Mouse (Mus musculus): ENCODE data around the gene Nemf. TPM values are rescaled to one million over a fixed set of nuclear protein-coding genes. Genes with fewer than 3 reads are reported as not detected.

The Nemf gene
- polyA plus RNA-seq, 1 experiment from 2014 or later: 103 TPM

DNA sequence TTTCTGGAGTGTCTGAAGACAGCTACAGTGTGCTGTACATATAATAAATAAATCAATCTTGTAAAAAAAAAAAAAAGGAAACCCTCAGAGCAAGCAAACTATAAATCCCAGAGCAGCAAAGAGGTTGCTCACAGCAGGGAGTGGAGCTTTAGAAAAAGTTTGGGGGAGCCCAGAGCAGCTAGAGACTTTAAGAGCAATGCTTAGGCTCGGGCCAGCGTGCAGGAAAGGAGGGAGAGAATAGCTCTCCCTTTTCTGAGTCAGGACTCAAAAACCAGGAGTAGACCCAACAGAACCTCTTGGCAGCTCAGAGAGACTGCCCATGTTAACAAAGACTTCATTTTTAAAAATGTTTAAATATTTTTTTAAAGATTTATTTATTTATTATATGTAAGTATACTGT lies 88.0 kb downstream of the Nemf start:
- WGBS: 56% methylated on average over 2 of the region's 2 CpGs
- ATAC-seq (ENCODE audit: low FRiP score, low read depth): no peak
- no peak overlapping the region for H3K9ac ChIP-seq

DNA sequence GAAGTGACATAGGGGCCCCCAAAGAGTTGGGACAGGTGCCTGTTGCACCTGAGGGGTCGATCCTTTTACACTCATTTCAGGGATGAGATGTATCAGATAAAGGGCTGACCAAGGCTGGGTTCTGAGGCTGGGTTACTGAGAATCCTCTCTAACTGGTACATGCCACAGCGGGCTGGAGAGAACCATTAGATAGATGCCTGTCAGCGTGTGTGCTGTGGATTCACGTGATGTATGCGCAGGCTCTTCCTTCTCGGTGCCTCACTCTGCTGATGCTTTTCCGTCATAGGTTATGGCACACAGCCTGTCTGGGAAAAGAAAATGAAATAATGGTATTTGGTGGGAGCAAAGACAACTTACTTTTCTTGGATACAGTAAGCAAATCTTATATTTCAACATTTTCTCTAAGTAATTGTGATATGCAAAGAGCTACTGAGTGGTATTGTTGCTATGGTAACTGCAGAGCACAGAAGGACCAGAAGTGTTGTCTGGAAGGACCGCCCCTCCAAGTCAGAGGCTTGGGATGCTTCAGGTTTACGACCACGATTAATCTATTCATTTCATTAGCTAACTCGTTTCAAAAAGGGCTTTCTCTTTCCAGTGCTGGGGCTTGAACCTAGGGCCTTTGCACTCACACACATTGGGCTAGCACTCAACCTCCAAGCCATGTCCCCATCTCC lies 88.9 kb downstream of the Nemf start:
- WGBS: 76% methylated on average over 11 of the region's 11 CpGs

More for the DNA sequence above, 88.0 kb downstream of the Nemf start:
- no peak overlapping the region for H3K4me3 ChIP-seq
- no peaks in the 10 kb centered on the region for H3K27me3 ChIP-seq
- H3K4me2 ChIP-seq (replicated peaks): no peak overlapping the region
- H3K9me3 ChIP-seq: no peaks in the 10 kb centered on the region
- no peak overlapping the region for H3K27ac ChIP-seq
- H3K4me1 ChIP-seq: no peaks in the 10 kb centered on the region
- no peaks in the 10 kb centered on the region for H3K36me3 ChIP-seq

DNA sequence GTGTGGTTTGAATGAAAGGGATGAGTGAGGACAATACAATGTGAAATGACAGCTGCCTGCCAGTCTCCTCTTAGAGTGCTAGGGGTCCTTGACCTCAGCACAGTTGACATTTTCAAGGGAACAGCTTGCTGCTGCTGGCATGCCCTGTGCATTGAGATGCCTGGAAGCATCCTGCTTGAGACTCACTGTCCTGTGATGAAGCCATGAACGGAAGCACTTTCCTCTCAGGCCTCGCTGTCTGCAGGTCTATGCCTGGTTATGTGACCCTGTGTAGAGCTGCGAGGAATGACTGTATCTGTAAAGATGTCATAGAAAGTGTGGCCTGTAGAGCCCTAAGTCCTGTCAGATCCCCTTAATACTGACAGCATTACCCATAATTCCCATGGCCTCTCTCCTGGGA lies 91.9 kb downstream of the Nemf start:
- no peak overlapping the region for H3K27ac ChIP-seq

More for the DNA sequence above, 88.9 kb downstream of the Nemf start:
- Histone ChIP-seq H3K36me3 (no peaks in the 10 kb centered on the region), H3K9ac (no peak overlapping the region), H3K9me3 (no peaks in the 10 kb centered on the region), H3K4me1 (no peaks in the 10 kb centered on the region), H3K27ac (no peak overlapping the region), H3K4me2 (replicated peaks) (no peak overlapping the region), H3K4me3 (no peak overlapping the region), H3K27me3 (no peaks in the 10 kb centered on the region)
- ATAC-seq (ENCODE audit: low FRiP score, low read depth): no peak

DNA sequence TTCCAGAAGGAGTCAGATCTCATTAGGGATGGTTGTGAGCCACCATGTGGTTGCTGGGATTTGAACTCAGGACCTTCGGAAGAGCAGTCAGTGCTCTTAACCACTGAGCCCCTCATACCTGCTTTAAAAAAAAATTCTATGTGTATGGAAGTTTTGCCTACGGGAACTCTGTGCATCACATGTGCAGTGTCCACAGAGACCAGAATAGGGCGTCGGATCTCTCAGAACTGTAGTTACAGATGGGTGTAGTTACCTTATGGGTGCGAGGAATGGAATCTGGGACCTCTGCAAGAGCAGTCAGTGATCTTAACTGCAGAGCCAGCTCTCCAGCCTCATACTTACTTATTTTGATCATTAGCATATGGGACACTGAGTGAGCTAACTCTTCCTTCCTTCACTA lies 94.7 kb downstream of the Nemf start:
- WGBS: 91% methylated on average over 5 of the region's 5 CpGs

More for the DNA sequence above, 91.9 kb downstream of the Nemf start:
- Histone ChIP-seq H3K9me3 (no peaks in the 10 kb centered on the region), H3K36me3 (no peaks in the 10 kb centered on the region), H3K4me1 (no peaks in the 10 kb centered on the region), H3K27me3 (no peaks in the 10 kb centered on the region), H3K9ac (no peak overlapping the region), H3K4me2 (replicated peaks) (no peak overlapping the region), H3K4me3 (no peak overlapping the region)
- no peak for ATAC-seq (ENCODE audit: low FRiP score, low read depth)
- WGBS: 86% methylated on average over 3 of the region's 3 CpGs

More for the DNA sequence above, 94.7 kb downstream of the Nemf start:
- H3K27ac ChIP-seq: no peak overlapping the region
- no peaks in the 10 kb centered on the region for H3K36me3 ChIP-seq
- H3K4me2 ChIP-seq (replicated peaks): no peak overlapping the region
- no peaks in the 10 kb centered on the region for H3K9me3 ChIP-seq
- no peak for ATAC-seq (ENCODE audit: low FRiP score, low read depth)
- H3K4me3 ChIP-seq: no peak overlapping the region
- no peak overlapping the region for H3K9ac ChIP-seq
- no peaks in the 10 kb centered on the region for H3K27me3 ChIP-seq
- no peaks in the 10 kb centered on the region for H3K4me1 ChIP-seq

Small RNA genes lying within 50 kb of the gene (microRNA-seq; reads per million reads assigned to microRNA genes)
- not detected for gene Gm47299
- gene Gm47305: not detected

Other genes with a start within 250 kb of the Nemf start
- 1,605 and 1,666 TPM in 2 replicates for gene Rps29, start 198.0 kb downstream of the Nemf start, polyA plus RNA-seq (2015; fragmentation: Nextera tagmentation; extraction: Ambion mirVana)
- 21.7 and 22.6 TPM in 2 replicates for gene Lrr1, start 188.4 kb downstream of the Nemf start, polyA plus RNA-seq (2015; fragmentation: Nextera tagmentation; extraction: Ambion mirVana)
- gene Rpl36al, start 173.1 kb downstream of the Nemf start, polyA plus RNA-seq (2015; fragmentation: Nextera tagmentation; extraction: Ambion mirVana): 515 and 534 TPM in 2 replicates
- gene Mgat2, start 173.0 kb downstream of the Nemf start, polyA plus RNA-seq (2015; fragmentation: Nextera tagmentation; extraction: Ambion mirVana): 45.1 and 48.2 TPM in 2 replicates
- gene Gm49383, start 160.1 kb downstream of the Nemf start, polyA plus RNA-seq (2015; fragmentation: Nextera tagmentation; extraction: Ambion mirVana): 38.7 and 40.4 TPM in 2 replicates
- gene Dnaaf2, start 158.7 kb downstream of the Nemf start, polyA plus RNA-seq (2015; fragmentation: Nextera tagmentation; extraction: Ambion mirVana): 10.4 and 11.4 TPM in 2 replicates
- 31.8 and 32.1 TPM in 2 replicates for gene Gm49384, start 152.9 kb downstream of the Nemf start, polyA plus RNA-seq (2015; fragmentation: Nextera tagmentation; extraction: Ambion mirVana)
- 26.5 and 29.8 TPM in 2 replicates for gene Pole2, start 129.0 kb downstream of the Nemf start, polyA plus RNA-seq (2015; fragmentation: Nextera tagmentation; extraction: Ambion mirVana)
- gene Klhdc1, start 116.0 kb downstream of the Nemf start, polyA plus RNA-seq (2015; fragmentation: Nextera tagmentation; extraction: Ambion mirVana): 6.5 and 9.6 TPM in 2 replicates
- gene Klhdc2, start 60.5 kb downstream of the Nemf start, polyA plus RNA-seq (2015; fragmentation: Nextera tagmentation; extraction: Ambion mirVana): 160 TPM in 2 replicates
- gene Arf6, start 15.0 kb upstream of the Nemf start, polyA plus RNA-seq (2015; fragmentation: Nextera tagmentation; extraction: Ambion mirVana): 45.6 and 45.9 TPM in 2 replicates
- gene Gm9887, start 15.3 kb upstream of the Nemf start, polyA plus RNA-seq (2015; fragmentation: Nextera tagmentation; extraction: Ambion mirVana): 1.0 and 1.4 TPM in 2 replicates
- 32.1 and 34.0 TPM in 2 replicates for gene Vcpkmt, start 225.9 kb upstream of the Nemf start, polyA plus RNA-seq (2015; fragmentation: Nextera tagmentation; extraction: Ambion mirVana)

All from limb, embryonic 13.5 days (tissue).